ENCODE assay signal across 9 mouse cellular contexts in genomic region chr10:5790657-5791056, GRCm38 (mm10).
DNase-seq lines count a peak whose midpoint lies in the region.
"Had no signal": no experiment of that assay in that cellular context is flagged by ENCODE, and none has a peak within 500 bp of the region (broad histone marks: within the 10 kb centered on the region; RNA-seq: fewer than 3 reads in every experiment).

No protein-coding gene starts in this region.

- H3K36me3 ChIP-seq in splenic B cell, adult 2 months (ENCODE audit: control insufficient read depth, insufficient read depth, low read length, poor library complexity, severe bottlenecking) = no peaks in the 10 kb centered on the region
- H3K36me3 ChIP-seq: G1E had no signal

- H3K27me3 ChIP-seq in splenic B cell, adult 2 months (ENCODE audit: control insufficient read depth, insufficient read depth, low read length, poor library complexity, severe bottlenecking) = no peaks in the 10 kb centered on the region

- peak; percentile 81 for DNase-seq in embryo, embryonic 10 days (ENCODE audit: low spot score)
- no peak for DNase-seq in embryo, embryonic 9.5 days (ENCODE audit: extremely low spot score)
- peak; percentile 29 for DNase-seq in ovary, postnatal 36 days (ENCODE audit: low spot score)
- no peak for DNase-seq in ovary, adult 18-20 months (ENCODE audit: low spot score)
- DNase-seq in embryo, embryonic 10.5 days (ENCODE audit: low spot score) = peak; percentile 70
- peak; percentile 75 for DNase-seq in kidney, postnatal 10 days
- DNase-seq in lung, postnatal 10 days = peak; percentile 49
- peak; percentile 39 for DNase-seq in splenic B cell, adult 2 months (ENCODE audit: low read depth, low spot score)

Comparison
In these comparisons a context has a peak if more than half of its experiments do, and no peak if none do; other contexts are left out.
1. DNase-seq: peak in embryo, embryonic 10 days (single experiment), ovary, postnatal 36 days (single experiment), embryo, embryonic 10.5 days (single experiment), kidney, postnatal 10 days (single experiment), lung, postnatal 10 days (single experiment) and splenic B cell, adult 2 months (single experiment); none in embryo, embryonic 9.5 days (single experiment) and ovary, adult 18-20 months (single experiment).